Mouse (Mus musculus) midbrain, embryonic 10.5 days (tissue): ENCODE data around the gene Vmn1r9. TPM values are rescaled to one million over a fixed set of nuclear protein-coding genes. Genes with fewer than 3 reads are reported as not detected.
"Not testable (repeated sequence)": the region's sequence is repeated elsewhere in the genome, so short reads cannot be mapped to it uniquely, and the experiment has no call there.

Experiments
- DNase-seq: peaks from one replicate; pipeline ENCODE4 v3.0.0-alpha.2; 2017; ENCODE audit warnings: low spot score
- H3K27ac ChIP-seq: fragments of 300-500 bp; sonication (generic); replicated peaks from 2 replicates; pipeline ENCODE4 v1.5.1; 2016; ENCODE audit warnings: mild to moderate bottlenecking
- H3K27me3 ChIP-seq: fragments of 300-500 bp; sonication (generic); 2 replicates; pipeline ENCODE4 v1.6.1; 2016; ENCODE audit warnings: low read depth, mild to moderate bottlenecking; ENCODE audit not compliant: poor library complexity, severe bottlenecking
- H3K36me3 ChIP-seq: fragments of 300-500 bp; sonication (generic); 2 replicates; pipeline ENCODE4 v1.6.1; 2016; ENCODE audit warnings: mild to moderate bottlenecking, moderate library complexity
- H3K4me1 ChIP-seq: fragments of 300-500 bp; sonication (generic); 2 replicates; pipeline ENCODE4 v1.6.1; 2016
- H3K4me3 ChIP-seq: fragments of 300-500 bp; sonication (generic); 2 replicates; pipeline ENCODE4 v1.5.1; 2016; ENCODE audit warnings: mild to moderate bottlenecking, moderate library complexity
- H3K9me3 ChIP-seq: fragments of 300-500 bp; sonication (generic); replicated peaks from 2 replicates; pipeline ENCODE4 v1.6.1; 2016; ENCODE audit warnings: mild to moderate bottlenecking
- WGBS: fragments of 180-500 bp; shearing (Covaris S2); methylation state at CpG from one replicate; pipeline ENCODE4 v1.1.7; 2016; 5-methylcytosine and 5-hydroxymethylcytosine counted together
- polyA plus RNA-seq: library from polyadenylated mRNA; unstranded; fragments of >200 nt; fragmentation: Nextera tagmentation; extraction: Ambion mirVana; gene quantifications from 2 replicates; pipeline ENCODE4 v1.2.1, GENCODE M21; 2016

The Vmn1r9 gene
- polyA plus RNA-seq: not detected in 2 replicates

DNA sequence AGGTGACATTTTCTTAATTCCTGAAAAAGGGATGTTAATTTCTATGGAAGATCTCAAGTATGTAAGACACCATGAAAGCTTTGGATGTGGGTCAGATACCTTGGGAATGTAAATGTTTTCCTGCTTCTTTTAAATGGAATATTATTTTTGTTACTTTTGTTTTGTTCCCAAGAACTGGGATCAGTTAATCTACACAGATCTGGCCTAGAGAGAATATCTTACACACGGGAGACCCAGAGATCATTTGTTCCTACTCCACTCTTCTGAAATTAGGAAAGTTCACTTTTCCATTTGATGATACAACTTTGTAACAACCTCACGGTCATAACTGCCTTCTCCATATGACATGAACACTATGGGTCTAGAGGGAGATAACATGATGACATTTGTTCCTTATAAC, at the start of gene Vmn1r9:
TSS of gene Vmn1r9 (plus strand) at position 301 of the 400 bp plus-strand sequence.
- Histone ChIP-seq H3K4me3 (no peak within 1 kb of the TSS), H3K9me3 (no peaks in the 10 kb centered on the region), H3K36me3 (no peaks in the 10 kb centered on the region), H3K27ac (no peak within 1 kb of the TSS), H3K27me3 (no peaks in the 10 kb centered on the region), H3K4me1 (no peaks in the 10 kb centered on the region)
- no peak for DNase-seq
- 87% methylated on average over 2 of the region's 2 CpGs for WGBS

DNA sequence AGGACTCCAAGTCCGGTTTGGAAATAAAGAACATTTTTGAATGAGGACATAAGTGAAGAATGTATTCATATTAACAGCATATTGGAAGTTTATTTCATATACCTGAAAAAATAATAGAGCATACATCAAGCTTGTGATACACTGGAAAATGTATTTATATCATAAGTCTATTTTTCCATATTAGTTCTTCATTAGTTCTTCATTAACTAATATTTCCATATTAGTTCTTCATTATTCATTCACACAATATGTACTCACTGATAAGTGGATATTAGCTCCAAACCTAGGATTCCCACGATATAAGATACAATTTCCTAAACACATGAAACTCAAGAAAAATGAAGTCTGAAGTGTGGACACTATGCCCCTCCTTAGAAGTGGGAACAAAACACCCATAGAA, 41.4 kb upstream of the Vmn1r9 start, which contains the start of gene Vmn1r7:
TSS of gene Vmn1r7 (minus strand) at position 101 of the 400 bp plus-strand sequence.
- not testable (repeated sequence) for H3K4me3 ChIP-seq, DNase-seq, H3K4me1 ChIP-seq, H3K27me3 ChIP-seq, H3K27ac ChIP-seq, H3K9me3 ChIP-seq, H3K36me3 ChIP-seq
- WGBS: 84% methylated on average over 2 of the region's 2 CpGs

DNA sequence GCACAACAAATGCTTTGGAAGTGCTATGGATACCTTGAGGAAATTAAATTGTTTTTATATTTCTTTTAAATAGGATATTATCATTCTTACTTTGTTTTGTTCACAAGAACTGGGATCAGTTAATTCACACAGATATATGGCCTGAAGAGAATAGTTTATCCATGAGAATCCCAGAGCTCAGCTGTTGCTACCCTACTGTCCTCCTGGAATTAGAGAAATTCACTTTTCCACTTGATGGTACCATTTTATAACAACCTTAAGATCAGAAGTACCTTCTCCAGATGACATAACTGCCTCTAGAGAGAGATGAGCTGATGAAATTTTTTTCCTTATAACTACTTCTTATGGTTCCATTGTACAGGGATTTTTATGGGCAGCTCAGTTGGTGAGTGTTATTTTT, 34.6 kb upstream of the Vmn1r9 start, which contains the start of gene Vmn1r8:
TSS of gene Vmn1r8 (plus strand) at position 301 of the 400 bp plus-strand sequence.
- Histone ChIP-seq H3K27ac (no peak within 1 kb of the TSS), H3K4me3 (no peak within 1 kb of the TSS), H3K9me3 (no peaks in the 10 kb centered on the region), H3K4me1 (no peaks in the 10 kb centered on the region), H3K36me3 (no peaks in the 10 kb centered on the region), H3K27me3 (no peaks in the 10 kb centered on the region)
- DNase-seq: no peak

DNA sequence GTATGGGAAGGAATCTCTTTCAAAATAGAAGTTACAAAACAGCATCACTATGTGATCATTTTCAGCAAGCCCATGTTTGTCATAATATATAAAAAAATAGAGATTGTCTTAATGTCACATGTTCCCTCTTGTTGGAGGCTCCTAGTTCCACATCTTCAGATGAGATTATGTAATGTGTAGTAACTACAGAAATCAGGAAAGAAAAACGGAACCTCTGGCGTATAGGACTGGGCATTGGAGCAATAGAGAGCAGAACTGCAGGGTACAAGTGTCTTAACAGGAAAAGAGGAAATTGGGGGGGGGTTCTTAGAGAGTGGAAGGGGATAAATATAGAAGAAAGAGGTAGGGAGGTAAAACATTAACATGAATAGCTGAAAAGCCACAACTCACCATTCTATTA, 31.9 kb upstream of the Vmn1r9 start:
- H3K27me3 ChIP-seq: no peaks in the 10 kb centered on the region
- DNase-seq: no peak
- no peaks in the 10 kb centered on the region for H3K9me3 ChIP-seq
- H3K27ac ChIP-seq: no peak overlapping the region
- H3K4me1 ChIP-seq: no peaks in the 10 kb centered on the region
- H3K4me3 ChIP-seq: no peak overlapping the region
- WGBS: 84% methylated on average over 2 of the region's 2 CpGs
- H3K36me3 ChIP-seq: no peaks in the 10 kb centered on the region

DNA sequence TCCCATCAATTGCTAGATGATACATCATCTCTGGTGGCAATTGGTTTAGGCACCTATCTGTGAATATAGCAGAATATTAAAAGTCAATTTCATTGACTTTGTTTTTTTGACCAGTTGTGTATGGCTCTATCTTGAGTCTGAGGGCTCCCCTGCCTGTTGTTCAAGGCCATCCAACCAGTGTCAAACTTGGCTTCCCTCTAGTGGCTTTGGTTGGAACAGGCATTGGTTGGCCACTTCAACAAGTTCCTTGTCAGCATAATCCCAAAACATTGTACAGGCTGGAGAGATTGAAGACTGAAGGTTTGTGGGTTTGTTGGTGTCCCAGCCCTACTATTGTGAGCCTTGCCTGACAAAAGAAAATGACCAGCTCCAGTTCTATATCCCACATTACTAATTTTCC, 2.9 kb upstream of the Vmn1r9 start:
- Histone ChIP-seq H3K27ac (no peak overlapping the region), H3K27me3 (no peaks in the 10 kb centered on the region), H3K4me3 (no peak overlapping the region), H3K4me1 (no peaks in the 10 kb centered on the region), H3K9me3 (no peaks in the 10 kb centered on the region), H3K36me3 (no peaks in the 10 kb centered on the region)
- no peak for DNase-seq

DNA sequence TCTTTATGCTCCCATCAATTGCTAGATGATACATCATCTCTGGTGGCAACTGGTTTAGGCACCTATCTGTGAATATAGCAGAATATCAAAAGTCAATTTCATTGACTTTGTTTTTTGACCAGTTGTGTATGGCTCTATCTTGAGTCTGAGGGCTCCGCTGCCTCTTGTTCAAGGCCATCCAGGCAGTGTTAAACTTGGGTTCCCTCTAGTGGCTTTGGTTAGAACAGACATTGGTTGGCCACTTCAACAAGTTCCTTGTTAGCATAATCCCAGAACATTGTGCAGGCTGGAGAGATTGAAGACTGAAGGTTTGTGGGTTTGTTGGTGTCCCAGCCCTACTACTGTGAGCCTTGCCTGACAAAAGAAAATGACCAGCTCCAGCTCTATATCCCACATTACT, 39.8 kb downstream of the Vmn1r9 start:
- Histone ChIP-seq H3K27me3 (no peaks in the 10 kb centered on the region), H3K27ac (no peak overlapping the region), H3K4me3 (no peak overlapping the region), H3K9me3 (no peaks in the 10 kb centered on the region), H3K4me1 (no peaks in the 10 kb centered on the region), H3K36me3 (no peaks in the 10 kb centered on the region)
- no peak for DNase-seq
- WGBS: 84% methylated on average over 1 of the region's 1 CpGs

DNA sequence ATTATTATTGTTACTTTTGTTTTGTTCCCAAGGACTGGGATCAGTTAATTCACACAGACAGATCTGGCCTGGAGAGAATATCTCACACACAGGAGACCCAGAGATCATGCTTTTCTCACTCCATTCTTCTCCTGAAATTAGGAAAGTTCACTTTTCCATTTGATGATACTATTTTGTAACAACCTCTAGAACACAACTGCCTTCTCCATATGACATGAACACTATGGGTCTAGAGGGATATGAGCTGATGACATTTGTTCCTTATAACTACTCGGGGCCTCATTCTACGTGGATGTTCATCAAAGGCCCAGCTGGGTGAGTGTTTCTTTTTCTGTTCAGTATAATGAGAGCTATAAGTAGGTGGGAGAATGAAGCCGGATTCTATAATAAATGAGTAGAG, 42.6 kb downstream of the Vmn1r9 start, which contains the start of gene Vmn1r10:
TSS of gene Vmn1r10 (plus strand) at position 301 of the 400 bp plus-strand sequence.
- 83% methylated on average over 3 of the region's 3 CpGs for WGBS
- no peaks in the 10 kb centered on the region for H3K9me3 ChIP-seq
- no peaks in the 10 kb centered on the region for H3K36me3 ChIP-seq
- no peaks in the 10 kb centered on the region for H3K27me3 ChIP-seq
- no peak for DNase-seq
- H3K4me3 ChIP-seq: no peak within 1 kb of the TSS
- H3K4me1 ChIP-seq: no peaks in the 10 kb centered on the region
- H3K27ac ChIP-seq: no peak within 1 kb of the TSS

Other genes with a start within 250 kb of the Vmn1r9 start
- 64.5 and 65.3 TPM in 2 replicates for gene Fkbp9, start 234.7 kb upstream of the Vmn1r9 start, polyA plus RNA-seq
- gene Nt5c3, start 142.9 kb upstream of the Vmn1r9 start, polyA plus RNA-seq: 67.5 and 71.8 TPM in 2 replicates
- gene Vmn1r4, start 142.8 kb upstream of the Vmn1r9 start, polyA plus RNA-seq: 0.37 and 0.43 TPM in 2 replicates
- gene Vmn1r5, start 96.5 kb upstream of the Vmn1r9 start, polyA plus RNA-seq: not detected in 2 replicates
- not detected in 2 replicates for gene Vmn1r6, start 69.5 kb upstream of the Vmn1r9 start, polyA plus RNA-seq
- not detected in 2 replicates for gene Vmn1r7, start 41.5 kb upstream of the Vmn1r9 start, polyA plus RNA-seq
- not detected in 2 replicates for gene Vmn1r8, start 34.5 kb upstream of the Vmn1r9 start, polyA plus RNA-seq
- not detected in 2 replicates for gene Vmn1r10, start 42.7 kb downstream of the Vmn1r9 start, polyA plus RNA-seq
- not detected in 2 replicates for gene Vmn1r11, start 66.7 kb downstream of the Vmn1r9 start, polyA plus RNA-seq
- gene Vmn1r12, start 90.1 kb downstream of the Vmn1r9 start, polyA plus RNA-seq: not detected in 2 replicates
- not detected in 2 replicates for gene Vmn1r13, start 136.5 kb downstream of the Vmn1r9 start, polyA plus RNA-seq
- gene Vmn1r14, start 164.9 kb downstream of the Vmn1r9 start, polyA plus RNA-seq: not detected in 2 replicates
- gene Vmn1r15, start 191.2 kb downstream of the Vmn1r9 start, polyA plus RNA-seq: not detected in 2 replicates